Mouse (Mus musculus) small intestine, adult 2 months (tissue): ENCODE results near the gene St7. TPM values are rescaled to one million over a fixed set of nuclear protein-coding genes. Genes with fewer than 3 reads are reported as not detected.

Source experiments
- H3K27ac ChIP-seq: fragments of 200-500 bp; 2 replicates; pipeline ENCODE4 v1.5.1; 2012; ENCODE audit warnings: low read depth, low read length, control low read depth, inconsistent platforms; ENCODE audit not compliant: insufficient read depth
- H3K27me3 ChIP-seq: fragments of 200-500 bp; 2 replicates; pipeline ENCODE4 v1.6.1; 2012; ENCODE audit warnings: mild to moderate bottlenecking, moderate library complexity, low read length, inconsistent platforms; ENCODE audit not compliant: control insufficient read depth, insufficient read depth
- H3K36me3 ChIP-seq: fragments of 200-500 bp; 2 replicates; pipeline ENCODE4 v1.6.1; 2012; ENCODE audit warnings: mild to moderate bottlenecking, low read length, control low read depth, inconsistent platforms; ENCODE audit not compliant: control insufficient read depth, insufficient read depth
- H3K4me1 ChIP-seq: fragments of 200-500 bp; 2 replicates; pipeline ENCODE4 v1.6.1; 2012; ENCODE audit warnings: low read length, inconsistent platforms, mixed read lengths; ENCODE audit not compliant: control insufficient read depth, insufficient read depth, insufficient read length
- H3K4me3 ChIP-seq: fragments of 200-500 bp; 2 replicates; pipeline ENCODE4 v1.5.1; 2012; ENCODE audit warnings: low read depth, mild to moderate bottlenecking, control low read depth, inconsistent platforms, low read length, moderate library complexity
- CTCF ChIP-seq: fragments of 200-500 bp; IDR thresholded peaks from 2 replicates; pipeline ENCODE4 v1.5.1; 2012; ENCODE audit warnings: low read depth, mild to moderate bottlenecking, control low read depth, inconsistent platforms, low read length, moderate library complexity, mixed read lengths; ENCODE audit not compliant: insufficient replicate concordance, insufficient read length; ENCODE audit errors: extremely low read depth
- POLR2A ChIP-seq: fragments of 200-500 bp; IDR thresholded peaks from 2 replicates; pipeline ENCODE4 v1.6.1; 2012; ENCODE audit warnings: low read depth, mild to moderate bottlenecking, control low read depth, inconsistent platforms, low read length, moderate library complexity
- WGBS: fragments of 180-500 bp; shearing (Covaris S2); methylation state at CpG from one replicate; pipeline ENCODE4 v1.1.7; 2018; 5-methylcytosine and 5-hydroxymethylcytosine counted together
- polyA plus RNA-seq: library from polyadenylated mRNA; depleted of rRNA; stranded (reverse); fragments of >200 nt; gene quantifications from 2 replicates; pipeline ENCODE4 v1.2.3, GENCODE M21; 2012

St7 gene
- polyA plus RNA-seq, 1 experiment = 3.3 TPM

DNA sequence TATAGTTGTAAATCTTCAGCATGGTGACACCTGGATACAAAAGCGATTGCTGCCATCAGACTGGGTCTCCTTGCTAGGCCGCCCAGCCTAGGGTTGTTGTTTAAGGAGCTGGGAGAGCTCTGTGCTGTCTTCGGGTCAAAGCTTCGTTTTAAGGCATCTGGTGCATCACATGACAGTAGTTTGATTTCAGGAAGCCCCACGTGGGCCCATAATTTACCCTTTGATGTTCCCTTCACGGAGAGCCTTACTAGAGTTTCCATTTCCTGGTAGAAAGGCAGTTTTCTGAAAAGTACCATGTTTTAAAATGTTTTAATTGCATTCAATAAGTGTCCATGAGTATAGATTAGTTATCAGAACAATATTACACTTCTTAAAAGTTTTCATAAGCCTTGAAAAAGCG lies 239.1 kb downstream of the St7 start:
- Histone ChIP-seq H3K27me3 (no peaks in the 10 kb centered on the region), H3K36me3 (peaks cover 2% of the 10 kb centered on the region; the same call in 1 of the 2 replicates), H3K4me1 (no peaks in the 10 kb centered on the region), H3K4me3 (no peak overlapping the region), H3K27ac (no peak overlapping the region)
- 79% methylated on average over 7 of the region's 7 CpGs for WGBS
- TF ChIP-seq CTCF (no peak), POLR2A (no peak)

DNA sequence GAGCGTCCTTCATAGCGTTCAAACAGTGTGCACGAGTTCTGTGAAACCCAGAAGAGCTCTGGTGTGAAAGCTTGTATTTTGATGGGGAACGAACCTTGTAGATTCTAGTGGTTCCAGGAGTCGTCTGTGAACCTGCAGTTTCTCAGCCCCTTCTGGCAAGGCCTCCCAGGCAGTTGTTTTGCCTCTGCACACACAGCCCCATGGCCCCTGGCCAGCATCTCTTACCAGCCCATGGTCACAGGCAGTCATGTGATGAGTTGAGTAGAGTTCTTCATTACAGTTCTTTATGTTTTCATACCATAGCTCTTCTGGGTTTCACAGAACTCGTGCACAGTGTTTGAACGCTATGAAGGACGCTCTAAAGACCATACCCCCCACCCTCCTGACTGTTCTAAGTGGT lies 240.1 kb downstream of the St7 start:
- WGBS = 92% methylated on average over 8 of the region's 8 CpGs
- H3K27ac ChIP-seq = no peak overlapping the region
- H3K4me3 ChIP-seq = no peak overlapping the region
- TF ChIP-seq POLR2A (no peak), CTCF (no peak)
- peaks cover 2% of the 10 kb centered on the region; the same call in 1 of the 2 replicates for H3K36me3 ChIP-seq
- H3K27me3 ChIP-seq = no peaks in the 10 kb centered on the region
- no peaks in the 10 kb centered on the region for H3K4me1 ChIP-seq

DNA sequence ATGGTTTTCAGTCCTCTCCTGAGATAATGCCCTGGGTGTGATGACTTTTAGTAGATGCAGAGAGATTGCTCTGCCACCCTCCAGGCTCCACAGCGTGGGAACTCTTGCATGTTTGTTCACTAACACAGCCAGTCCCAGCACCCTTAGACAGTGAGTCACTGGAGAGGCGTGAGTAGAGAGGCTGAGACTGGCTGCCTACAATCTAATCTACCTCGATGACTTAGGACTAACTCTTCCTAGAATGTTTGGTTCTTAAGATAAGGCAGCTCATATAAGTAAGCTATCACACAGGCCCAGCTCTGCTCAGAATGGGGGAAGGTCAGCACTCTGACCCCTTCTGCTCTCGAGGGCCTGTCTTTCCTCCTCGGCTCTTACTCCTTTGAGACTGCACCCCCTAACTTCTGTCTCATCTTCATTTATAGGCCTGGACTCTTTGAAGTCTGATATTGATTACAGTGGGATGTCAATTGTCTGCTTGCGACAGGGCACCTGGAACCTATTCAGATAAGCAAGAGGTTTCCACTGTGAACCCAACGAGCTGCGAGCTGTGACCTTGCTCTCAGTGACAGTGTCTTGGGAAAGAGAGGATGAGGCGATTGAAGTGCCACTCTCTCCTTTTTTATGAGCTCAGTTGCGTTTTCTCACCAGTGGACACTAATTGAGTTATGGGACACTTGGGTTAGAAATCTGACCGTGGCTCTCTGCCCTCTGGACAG lies 246.1 kb downstream of the St7 start:
- no peaks in the 10 kb centered on the region for H3K27me3 ChIP-seq
- 42% methylated on average over 11 of the region's 11 CpGs for WGBS

DNA sequence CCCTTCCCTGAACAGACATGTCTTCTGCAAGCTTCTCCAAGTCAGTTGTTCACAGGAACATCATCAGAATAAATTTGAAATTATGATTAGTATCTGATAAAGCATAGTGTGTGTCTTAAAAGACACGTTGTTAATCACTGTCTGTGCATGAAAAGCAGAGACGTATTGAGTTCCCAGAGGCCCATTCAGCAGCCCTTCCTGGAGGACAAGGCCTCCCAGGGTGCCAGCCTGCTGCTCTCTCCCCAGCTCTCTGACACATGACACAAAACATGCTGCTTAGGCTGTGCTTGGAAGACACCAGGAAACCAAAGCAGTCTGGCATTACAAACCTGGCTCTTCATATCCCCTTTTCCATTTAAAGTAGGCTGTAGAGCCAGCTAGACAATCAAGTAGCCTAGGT lies 249.2 kb downstream of the St7 start:
- Histone ChIP-seq H3K4me3 (no peak overlapping the region), H3K27ac (no peak overlapping the region), H3K27me3 (no peaks in the 10 kb centered on the region), H3K36me3 (no peaks in the 10 kb centered on the region), H3K4me1 (no peaks in the 10 kb centered on the region)
- 80% methylated on average over 2 of the region's 2 CpGs for WGBS
- TF ChIP-seq POLR2A (no peak), CTCF (no peak)

More for the DNA sequence above, 246.1 kb downstream of the St7 start:
- no peak overlapping the region for H3K27ac ChIP-seq
- TF ChIP-seq POLR2A = no peak
- TF ChIP-seq CTCF = no peak
- H3K36me3 ChIP-seq = peaks cover 2% of the 10 kb centered on the region; the same call in 1 of the 2 replicates
- no peak overlapping the region for H3K4me3 ChIP-seq
- H3K4me1 ChIP-seq = no peaks in the 10 kb centered on the region

- no peak overlapping the region for H3K4me3 ChIP-seq
- no peaks in the 10 kb centered on the region for H3K27me3 ChIP-seq
- H3K4me1 ChIP-seq = no peaks in the 10 kb centered on the region
- 75% methylated on average over 7 of the region's 7 CpGs for WGBS
- H3K27ac ChIP-seq = no peak overlapping the region
- no peaks in the 10 kb centered on the region for H3K36me3 ChIP-seq
- no peak for TF ChIP-seq POLR2A
- TF ChIP-seq CTCF = no peak
Observed at GRCm38 (mm10) chr6:17942344-17942743, 249.6 kb downstream of the St7 start.

GRCm38 (mm10) chr6:17943877-17944617 lies 251.3 kb downstream of the St7 start:
- Histone ChIP-seq H3K4me3 (no peak overlapping the region), H3K27ac (no peak overlapping the region), H3K4me1 (no peaks in the 10 kb centered on the region), H3K36me3 (no peaks in the 10 kb centered on the region), H3K27me3 (no peaks in the 10 kb centered on the region)
- 39% methylated on average over 9 of the region's 9 CpGs for WGBS
- no peak for TF ChIP-seq CTCF
- no peak for TF ChIP-seq POLR2A

- Histone ChIP-seq H3K27me3 (no peaks in the 10 kb centered on the region), H3K27ac (no peak overlapping the region), H3K4me1 (no peaks in the 10 kb centered on the region), H3K36me3 (no peaks in the 10 kb centered on the region), H3K4me3 (no peak overlapping the region)
- TF ChIP-seq CTCF (no peak), POLR2A (no peak)
- WGBS = 34% methylated on average over 5 of the region's 5 CpGs
Observed at GRCm38 (mm10) chr6:17946456-17946855, 253.7 kb downstream of the St7 start.
